Mouse (Mus musculus): Measurements from ENCODE around the gene Pepd. TPM values are rescaled to one million over a fixed set of nuclear protein-coding genes. Genes with fewer than 3 reads are reported as not detected.
A peak's percentile ranks its signal among the peaks of the same experiment; 100 is the strongest.

The Pepd gene
- 128 TPM for polyA plus RNA-seq (2021)

DNA sequence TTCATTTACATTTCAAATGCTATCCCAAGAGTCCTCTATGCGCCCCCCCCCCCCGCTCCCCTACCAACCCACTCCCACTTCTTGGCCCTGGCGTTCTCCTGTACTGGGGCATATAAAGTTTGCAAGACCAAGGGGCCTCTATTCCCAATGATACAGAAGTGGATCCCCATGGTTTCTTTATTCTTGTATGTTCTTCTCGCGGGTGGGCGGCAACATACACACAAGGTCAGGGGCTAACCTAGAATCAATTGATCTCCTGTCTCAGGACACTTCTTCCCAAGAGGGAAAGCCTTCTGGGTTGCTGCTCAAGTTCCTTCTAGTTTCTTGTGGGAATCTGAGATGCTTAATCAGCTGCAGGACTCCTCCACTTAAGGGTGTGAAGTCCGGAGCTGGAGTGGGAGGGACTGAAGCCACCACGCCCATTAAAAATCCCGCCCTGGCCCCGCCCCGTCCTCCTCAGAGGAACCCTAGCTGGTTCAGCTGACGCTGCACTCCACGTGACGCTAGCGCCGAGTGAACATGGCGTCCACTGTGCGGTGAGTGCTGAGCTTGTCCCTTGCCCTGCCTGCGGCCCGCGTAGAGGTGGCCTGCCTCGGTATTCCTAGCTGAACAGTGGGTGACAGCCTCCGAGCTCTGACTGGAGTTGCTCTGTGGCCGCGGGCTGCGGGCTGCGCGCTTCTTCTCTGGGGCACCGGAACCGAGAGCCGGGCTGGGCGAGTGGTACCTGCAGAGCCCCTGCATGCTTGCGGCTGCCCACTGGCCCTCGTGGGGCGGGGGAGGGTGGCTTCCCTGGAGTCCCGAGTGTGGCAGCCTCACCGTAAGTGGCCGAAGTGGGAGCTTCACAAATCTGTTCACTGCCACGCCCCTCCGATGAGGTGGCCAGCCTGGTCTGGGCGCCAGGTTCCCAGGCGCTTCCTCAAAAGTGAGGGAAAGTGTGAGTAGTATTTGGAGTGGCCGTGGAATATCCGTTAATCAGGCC, at the start of gene Pepd:
TSS of gene Pepd (plus strand) at position 461 of the 979 bp plus-strand sequence.
- ChIA-PET CTCF (interaction anchor here (0.6 kb wide), 1 partner anchor 12 kb away, joined by 3 read pairs; no protein-coding TSS in a partner anchor), POLR2A (interaction anchor here (0.6 to 1.1 kb wide), 2 partner anchors 13 to 90 kb away, joined by 3 to 5 read pairs; no protein-coding TSS in a partner anchor)
- no peak for TF ChIP-seq CTCF (IDR thresholded peaks at IDR 0.05)
- peak; percentile 90 for ATAC-seq
- H3K27me3 ChIP-seq: no peaks in the 10 kb centered on the region
- DNase-seq (ENCODE audit: low read depth, low spot score): no peak
- in situ Hi-C loops (cut with MboI; ENCODE audit: low pct_unique_long_range_greater_than_20kb): no loop called here

DNA sequence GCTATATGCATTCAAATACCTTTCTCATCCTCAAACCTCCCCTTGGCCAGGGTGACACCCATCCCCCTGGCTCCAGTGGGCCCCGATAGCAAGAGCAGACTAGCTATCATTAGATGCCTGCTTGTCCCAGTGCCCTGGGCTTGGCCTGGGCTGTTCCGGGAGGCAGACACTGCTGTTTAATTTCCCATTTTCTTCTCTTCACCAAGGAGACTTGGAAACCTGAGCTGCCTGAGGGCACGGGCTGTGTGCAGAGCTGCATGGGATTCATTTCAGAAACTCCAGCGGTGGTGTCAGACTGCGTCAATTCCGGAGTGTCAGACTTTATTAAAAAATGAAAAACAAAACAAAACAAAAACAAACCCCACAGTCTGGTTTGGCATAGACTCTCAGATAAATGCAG, 44.9 kb upstream of the Pepd start:
- ATAC-seq: no peak
- DNase-seq (ENCODE audit: low read depth, low spot score): no peak
- in situ Hi-C loops (cut with MboI; ENCODE audit: low pct_unique_long_range_greater_than_20kb): no loop called here
- no peak for TF ChIP-seq CTCF (IDR thresholded peaks at IDR 0.05)
- no peaks in the 10 kb centered on the region for H3K27me3 ChIP-seq
- ChIA-PET POLR2A (no interaction called here), CTCF (interaction anchor here (1.2 kb wide), 1 partner anchor 12 kb away, joined by 3 read pairs; no protein-coding TSS in a partner anchor)

- CTCF ChIA-PET: interaction anchor here (1.3 kb wide), 1 partner anchor 308 kb away, joined by 3 read pairs; no protein-coding TSS in a partner anchor
- no peak for DNase-seq (ENCODE audit: low read depth, low spot score)
- ATAC-seq: no peak
- no peak for TF ChIP-seq CTCF (IDR thresholded peaks at IDR 0.05)
- POLR2A ChIA-PET: no interaction called here
- in situ Hi-C loops (cut with MboI; ENCODE audit: low pct_unique_long_range_greater_than_20kb): no loop called here
- no peaks in the 10 kb centered on the region for H3K27me3 ChIP-seq
Observed at GRCm38 (mm10) chr7:34869693-34870092, 42.5 kb upstream of the Pepd start.

DNA sequence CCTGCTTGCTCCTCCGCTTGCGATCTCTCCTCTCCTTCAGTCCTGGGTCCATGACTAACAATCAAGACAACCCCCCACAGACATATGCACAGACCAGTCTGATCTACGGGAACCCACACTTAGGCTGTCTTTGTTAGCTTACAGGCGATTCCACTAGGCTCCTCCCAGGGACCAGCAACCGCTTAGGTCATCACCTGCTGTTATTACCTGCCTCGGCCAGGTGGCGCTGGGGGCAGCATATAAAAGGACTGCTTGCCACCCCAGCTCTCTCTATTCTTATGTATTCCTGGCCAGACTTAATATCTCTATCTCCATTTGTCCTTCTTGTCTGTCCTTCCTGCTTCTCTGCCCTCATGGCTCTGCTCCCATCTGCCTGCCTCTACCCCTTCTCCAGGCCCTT, 35.4 kb upstream of the Pepd start:
- no peaks in the 10 kb centered on the region for H3K27me3 ChIP-seq
- DNase-seq (ENCODE audit: low read depth, low spot score): no peak
- ChIA-PET CTCF (no interaction called here), POLR2A (no interaction called here)
- no peak for TF ChIP-seq CTCF (IDR thresholded peaks at IDR 0.05)
- ATAC-seq: no peak
- in situ Hi-C loops (cut with MboI; ENCODE audit: low pct_unique_long_range_greater_than_20kb): no loop called here

DNA sequence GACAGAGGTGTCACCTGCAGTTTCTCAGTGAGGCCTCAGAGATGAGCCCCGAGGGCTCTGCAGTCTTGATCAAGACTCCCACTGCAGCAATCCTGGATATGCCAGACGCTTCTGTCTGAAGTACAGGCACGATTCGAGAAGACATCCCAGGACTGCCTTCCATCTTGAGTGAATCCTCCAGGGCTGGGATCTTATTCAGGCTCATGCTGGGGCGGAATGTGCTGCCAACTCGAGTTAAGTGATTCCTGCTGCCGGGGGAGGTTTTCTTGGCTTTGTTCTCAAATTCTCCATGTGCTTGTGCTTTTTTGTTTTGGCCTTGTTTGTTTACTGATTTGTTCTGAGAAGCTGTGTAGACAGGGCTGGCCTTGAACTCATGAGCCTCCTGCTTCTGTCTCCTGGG, 34.4 kb upstream of the Pepd start:
- DNase-seq (ENCODE audit: low read depth, low spot score): no peak
- CTCF ChIA-PET: no interaction called here

GRCm38 (mm10) chr7:34888441-34888840, 23.7 kb upstream of the Pepd start:
- ATAC-seq: no peak
- in situ Hi-C loops (cut with MboI; ENCODE audit: low pct_unique_long_range_greater_than_20kb): no loop called here
- H3K27me3 ChIP-seq: no peaks in the 10 kb centered on the region
- ChIA-PET POLR2A (no interaction called here), CTCF (no interaction called here)
- no peak for DNase-seq (ENCODE audit: low read depth, low spot score)
- TF ChIP-seq CTCF (IDR thresholded peaks at IDR 0.05): no peak

More for the DNA sequence above, 34.4 kb upstream of the Pepd start:
- ATAC-seq: no peak
- no peaks in the 10 kb centered on the region for H3K27me3 ChIP-seq
- TF ChIP-seq CTCF (IDR thresholded peaks at IDR 0.05): no peak
- POLR2A ChIA-PET: no interaction called here
- in situ Hi-C loops (cut with MboI; ENCODE audit: low pct_unique_long_range_greater_than_20kb): no loop called here

- DNase-seq (ENCODE audit: low read depth, low spot score): no peak
- POLR2A ChIA-PET: no interaction called here
- in situ Hi-C loops (cut with MboI; ENCODE audit: low pct_unique_long_range_greater_than_20kb): no loop called here
Observed at GRCm38 (mm10) chr7:34888891-34889290, 23.3 kb upstream of the Pepd start.

GRCm38 (mm10) chr7:34892845-34893244, 19.3 kb upstream of the Pepd start:
- H3K27me3 ChIP-seq: no peaks in the 10 kb centered on the region
- ATAC-seq (no peak), DNase-seq (ENCODE audit: low read depth, low spot score) (no peak)
- ChIA-PET CTCF (interaction anchor here (1.4 kb wide), 1 partner anchor 43 kb away, joined by 3 read pairs; no protein-coding TSS in a partner anchor), POLR2A (no interaction called here)
- in situ Hi-C loops (cut with MboI; ENCODE audit: low pct_unique_long_range_greater_than_20kb): no loop called here
- TF ChIP-seq CTCF (IDR thresholded peaks at IDR 0.05): no peak

More at GRCm38 (mm10) chr7:34888891-34889290, 23.3 kb upstream of the Pepd start:
- TF ChIP-seq CTCF (IDR thresholded peaks at IDR 0.05): no peak
- H3K27me3 ChIP-seq: no peaks in the 10 kb centered on the region
- CTCF ChIA-PET: no interaction called here
- ATAC-seq: no peak

GRCm38 (mm10) chr7:34896461-34896860, 15.7 kb upstream of the Pepd start:
- no peak for TF ChIP-seq CTCF (IDR thresholded peaks at IDR 0.05)
- no peaks in the 10 kb centered on the region for H3K27me3 ChIP-seq
- CTCF ChIA-PET: no interaction called here
- ATAC-seq (no peak), DNase-seq (ENCODE audit: low read depth, low spot score) (no peak)
- POLR2A ChIA-PET: no interaction called here
- in situ Hi-C loops (cut with MboI; ENCODE audit: low pct_unique_long_range_greater_than_20kb): no loop called here

DNA sequence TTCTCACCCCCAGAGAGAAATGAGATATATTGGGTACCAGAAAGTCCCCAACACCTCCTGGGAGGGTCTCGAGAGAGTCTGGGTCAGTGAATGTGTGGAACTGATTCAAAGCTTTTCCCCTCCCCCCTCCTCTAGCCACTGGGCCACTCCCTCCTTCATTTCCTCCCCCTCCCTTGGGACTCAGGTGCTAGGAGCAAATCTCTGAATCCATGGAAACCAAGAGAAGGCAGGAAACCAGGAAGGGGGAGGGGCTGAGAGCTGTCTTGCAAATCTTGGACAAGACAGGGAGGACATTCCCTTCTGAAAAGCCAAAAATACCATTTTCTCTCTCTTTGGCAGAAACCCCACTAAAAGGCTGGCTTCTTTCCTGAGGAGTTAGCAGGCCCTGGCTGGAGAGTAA, 15.1 kb upstream of the Pepd start:
- in situ Hi-C loops (cut with MboI; ENCODE audit: low pct_unique_long_range_greater_than_20kb): no loop called here
- no peaks in the 10 kb centered on the region for H3K27me3 ChIP-seq
- POLR2A ChIA-PET: no interaction called here
- TF ChIP-seq CTCF (IDR thresholded peaks at IDR 0.05): no peak
- CTCF ChIA-PET: no interaction called here
- no peak for ATAC-seq
- no peak for DNase-seq (ENCODE audit: low read depth, low spot score)
